Mouse (Mus musculus) midbrain, embryonic 12.5 days (tissue): ENCODE results near the gene Nxf1. TPM values are rescaled to one million over a fixed set of nuclear protein-coding genes. Genes with fewer than 3 reads are reported as not detected.

Experiments
- ATAC-seq: fragments of 200-750 bp; cut with Nextera tagmentation; 2 replicates; pipeline ENCODE4 v1.8.0; 2017; ENCODE audit warnings: low read depth, moderate TSS enrichment, moderate library complexity; ENCODE audit not compliant: low FRiP score
- H3K27ac ChIP-seq: fragments of 300-500 bp; sonication (generic); replicated peaks from 2 replicates; pipeline ENCODE4 v1.5.1; 2016; ENCODE audit warnings: mild to moderate bottlenecking
- H3K27me3 ChIP-seq: fragments of 300-500 bp; sonication (generic); 2 replicates; pipeline ENCODE4 v1.6.1; 2016; ENCODE audit warnings: mild to moderate bottlenecking
- H3K36me3 ChIP-seq: fragments of 300-500 bp; sonication (generic); 2 replicates; pipeline ENCODE4 v1.6.1; 2016
- H3K4me1 ChIP-seq: fragments of 300-500 bp; sonication (generic); 2 replicates; pipeline ENCODE4 v1.6.1; 2016
- H3K4me2 ChIP-seq: fragments of 300-500 bp; sonication (generic); replicated peaks from 2 replicates; pipeline ENCODE4 v1.6.1; 2016; ENCODE audit warnings: mild to moderate bottlenecking, moderate library complexity
- H3K4me3 ChIP-seq: fragments of 300-500 bp; sonication (generic); 2 replicates; pipeline ENCODE4 v1.5.1; 2016; ENCODE audit warnings: mild to moderate bottlenecking
- H3K9ac ChIP-seq: fragments of 300-500 bp; sonication (generic); replicated peaks from 2 replicates; pipeline ENCODE4 v1.6.1; 2016; ENCODE audit warnings: mild to moderate bottlenecking, moderate library complexity
- H3K9me3 ChIP-seq: fragments of 300-500 bp; sonication (generic); 2 replicates; pipeline ENCODE4 v1.6.1; 2016; ENCODE audit warnings: mild to moderate bottlenecking
- WGBS: fragments of 180-500 bp; shearing (Covaris S2); methylation state at CpG from one replicate; pipeline ENCODE4 v1.1.7; 2016; 5-methylcytosine and 5-hydroxymethylcytosine counted together
- polyA plus RNA-seq: library from polyadenylated mRNA; unstranded; fragments of >200 nt; fragmentation: Nextera tagmentation; extraction: Ambion mirVana; gene quantifications from 2 replicates; pipeline ENCODE4 v1.2.1, GENCODE M21; 2016

Nxf1 gene
- polyA plus RNA-seq: 210 and 224 TPM in 2 replicates

DNA sequence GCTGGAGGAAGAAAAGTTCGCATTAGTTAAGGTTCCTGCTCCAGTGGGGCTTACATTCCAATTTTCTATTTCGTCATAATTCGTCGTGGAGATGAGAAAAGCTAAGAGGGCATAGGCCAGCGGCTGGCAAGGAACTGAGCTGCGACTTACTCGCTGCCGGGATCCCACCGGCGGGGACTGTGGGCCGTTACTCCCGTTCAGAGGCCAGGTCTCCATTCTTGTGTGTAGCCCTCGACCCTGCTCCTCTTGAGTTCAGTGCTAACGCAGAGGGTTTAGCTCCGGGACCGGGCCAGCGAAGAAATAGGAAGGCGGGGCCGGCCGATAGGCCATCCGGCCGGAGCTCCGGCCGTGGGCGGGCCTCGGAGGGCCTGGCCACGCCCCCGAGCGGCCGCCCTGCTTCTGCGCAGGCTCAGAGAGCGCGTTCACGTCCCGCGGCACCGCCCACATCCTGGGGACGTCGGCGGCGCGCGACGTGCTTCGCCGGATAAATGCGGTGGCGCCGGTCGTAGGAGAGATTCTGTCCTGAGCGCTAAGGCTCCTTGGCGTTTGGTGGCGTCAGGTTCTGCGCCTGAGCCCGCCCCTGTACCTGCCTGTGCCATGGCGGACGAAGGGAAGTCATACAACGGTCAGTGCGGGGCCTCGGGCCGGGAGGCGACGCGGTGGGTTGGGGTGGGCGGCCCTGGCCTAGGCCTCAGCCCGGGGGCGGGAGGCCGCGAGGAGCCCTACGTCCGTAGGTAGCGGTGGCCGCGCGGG is at the start of gene Nxf1:
Nxf1 (plus strand) TSS at position 439 of the 753 bp plus-strand sequence.
- ATAC-seq: peak; percentile 95
- Histone ChIP-seq H3K4me3 (peak within 1 kb of the TSS; percentile 92), H3K36me3 (peaks cover 26% of the 10 kb centered on the region), H3K4me2 (peak within 1 kb of the TSS; percentile 73), H3K4me1 (peaks cover 24% of the 10 kb centered on the region), H3K9me3 (no peaks in the 10 kb centered on the region), H3K27ac (peak within 1 kb of the TSS; percentile 88), H3K27me3 (no peaks in the 10 kb centered on the region), H3K9ac (peak within 1 kb of the TSS; percentile 97)
- under 1% methylated on average over 75 of the region's 75 CpGs for WGBS

DNA sequence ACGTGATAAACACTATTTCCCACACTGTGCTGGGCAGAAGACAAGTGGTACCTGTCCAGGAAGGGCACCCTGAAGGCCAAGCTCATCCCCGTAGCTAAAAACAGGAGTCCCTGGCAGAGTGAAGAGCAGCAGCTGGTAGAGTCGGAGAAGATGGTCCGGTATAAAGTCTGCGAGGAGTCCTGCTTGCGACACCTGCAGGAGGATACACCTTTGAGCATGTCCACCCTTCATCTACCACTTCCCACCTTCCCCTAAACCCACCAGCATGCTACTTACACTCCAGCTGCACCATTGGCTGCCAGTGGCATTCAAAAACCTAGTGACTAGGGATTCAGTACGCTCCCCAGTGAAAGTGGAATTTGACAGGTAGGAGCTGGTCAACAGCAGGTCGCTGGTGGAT is 47.9 kb upstream of the Nxf1 start:
- Histone ChIP-seq H3K4me1 (peaks cover 22% of the 10 kb centered on the region), H3K9me3 (no peaks in the 10 kb centered on the region), H3K36me3 (peaks cover 52% of the 10 kb centered on the region), H3K9ac (no peak overlapping the region), H3K4me3 (no peak overlapping the region), H3K27me3 (no peaks in the 10 kb centered on the region), H3K27ac (no peak overlapping the region), H3K4me2 (no peak overlapping the region)
- WGBS: 95% methylated on average over 8 of the region's 8 CpGs
- no peak for ATAC-seq

DNA sequence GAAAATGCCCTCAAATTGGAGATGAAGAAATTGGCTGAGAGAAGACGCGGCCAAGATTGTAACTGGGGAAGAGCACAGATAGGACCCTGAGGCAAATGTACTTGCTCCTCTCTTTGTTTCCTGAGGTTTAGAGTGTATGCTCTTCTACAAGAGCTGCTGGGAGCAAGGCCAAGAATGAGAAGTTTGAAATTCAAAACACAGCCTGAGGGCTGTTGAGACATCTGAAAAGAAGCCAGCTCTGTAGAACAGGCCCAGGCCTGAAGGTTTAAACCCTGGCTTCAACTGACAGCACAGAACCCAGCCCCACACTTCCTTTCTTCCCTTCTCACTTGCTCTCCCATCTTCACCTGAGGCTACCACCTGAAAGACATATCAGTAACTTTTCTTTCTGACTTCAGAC is 46.8 kb upstream of the Nxf1 start:
- 97% methylated on average over 2 of the region's 2 CpGs for WGBS
- no peak overlapping the region for H3K9ac ChIP-seq
- H3K4me3 ChIP-seq: no peak overlapping the region
- no peak overlapping the region for H3K4me2 ChIP-seq
- peaks cover 26% of the 10 kb centered on the region for H3K4me1 ChIP-seq
- no peaks in the 10 kb centered on the region for H3K9me3 ChIP-seq
- ATAC-seq: no peak
- no peak overlapping the region for H3K27ac ChIP-seq
- peaks cover 52% of the 10 kb centered on the region for H3K36me3 ChIP-seq
- H3K27me3 ChIP-seq: no peaks in the 10 kb centered on the region

DNA sequence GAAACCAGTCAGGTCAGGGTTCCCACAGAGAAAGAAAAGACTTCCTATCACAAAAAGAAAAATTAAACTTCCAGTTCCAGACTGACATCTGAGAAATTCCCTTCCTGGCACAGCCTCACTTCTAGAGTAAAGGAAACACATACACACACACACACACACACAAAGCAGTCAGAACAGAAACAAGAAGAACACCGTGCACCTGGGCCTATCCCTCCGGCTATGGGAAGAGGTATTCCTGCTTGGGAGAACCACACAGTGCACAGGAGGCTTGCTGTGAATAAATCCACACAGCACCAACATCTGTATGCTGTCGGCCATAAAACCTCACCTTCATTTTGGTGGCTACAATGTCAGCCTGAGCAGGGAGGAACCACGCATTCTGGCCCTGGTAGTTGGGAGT is 45.4 kb upstream of the Nxf1 start:
- WGBS: 86% methylated on average over 4 of the region's 4 CpGs
- H3K4me2 ChIP-seq: peak overlapping the region; percentile 73
- peak overlapping the region; percentile 61 for H3K4me3 ChIP-seq
- no peaks in the 10 kb centered on the region for H3K9me3 ChIP-seq
- H3K36me3 ChIP-seq: peaks cover 50% of the 10 kb centered on the region
- no peak overlapping the region for H3K27ac ChIP-seq
- peaks cover 26% of the 10 kb centered on the region for H3K4me1 ChIP-seq
- H3K27me3 ChIP-seq: no peaks in the 10 kb centered on the region
- no peak for ATAC-seq
- peak overlapping the region; percentile 34; the same call in 1 of the 2 replicates for H3K9ac ChIP-seq

DNA sequence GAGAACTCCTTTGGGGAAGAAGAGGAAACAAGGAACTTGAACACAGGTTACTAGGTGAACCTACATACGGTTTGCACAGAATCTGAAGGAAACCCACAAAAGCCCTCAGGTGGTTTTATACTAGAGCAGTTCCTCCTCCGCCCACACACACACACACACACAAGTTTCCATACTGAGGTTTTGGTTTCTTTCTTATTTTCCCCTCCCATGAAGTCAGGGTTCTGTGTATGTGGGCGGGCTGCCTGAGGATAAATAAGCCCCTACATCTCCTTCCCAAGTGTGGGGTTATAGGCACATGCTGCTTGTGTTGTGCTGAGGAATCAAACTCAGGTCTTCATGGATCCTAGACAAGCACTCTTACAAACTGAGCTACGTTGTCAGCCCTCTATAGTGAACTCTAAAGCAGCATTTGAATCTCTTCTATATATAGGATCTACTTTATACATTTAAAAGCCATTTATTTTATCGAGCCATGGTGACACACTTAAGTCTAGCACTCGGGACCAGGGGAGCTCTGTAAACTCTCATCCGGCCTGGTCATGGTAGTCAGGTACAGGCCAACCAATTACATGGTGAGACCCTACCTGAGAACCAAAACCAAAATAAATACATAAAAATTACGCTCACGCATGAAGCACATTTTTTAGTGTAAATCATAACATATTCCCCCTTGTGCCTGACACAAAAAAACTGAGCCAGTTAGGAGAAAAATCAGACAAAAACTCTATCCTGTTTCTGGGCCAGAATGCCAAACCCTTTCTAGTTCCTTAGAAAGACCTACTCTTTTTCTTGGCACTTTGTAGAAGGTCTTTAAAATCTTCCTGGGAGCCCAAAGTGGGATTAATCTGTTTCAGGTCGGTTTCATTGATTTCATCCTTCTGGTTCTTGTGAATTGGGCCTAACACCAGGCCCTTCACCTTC is 44.7 kb upstream of the Nxf1 start:
- H3K36me3 ChIP-seq: peaks cover 45% of the 10 kb centered on the region
- peak overlapping the region; percentile 73 for H3K4me2 ChIP-seq
- peak overlapping the region; percentile 61 for H3K4me3 ChIP-seq
- H3K27ac ChIP-seq: peak overlapping the region; percentile 86
- H3K9me3 ChIP-seq: no peaks in the 10 kb centered on the region
- WGBS: 67% methylated on average over 10 of the region's 10 CpGs
- peak overlapping the region; percentile 78 for H3K9ac ChIP-seq
- ATAC-seq: no peak
- no peaks in the 10 kb centered on the region for H3K27me3 ChIP-seq
- peaks cover 26% of the 10 kb centered on the region for H3K4me1 ChIP-seq

DNA sequence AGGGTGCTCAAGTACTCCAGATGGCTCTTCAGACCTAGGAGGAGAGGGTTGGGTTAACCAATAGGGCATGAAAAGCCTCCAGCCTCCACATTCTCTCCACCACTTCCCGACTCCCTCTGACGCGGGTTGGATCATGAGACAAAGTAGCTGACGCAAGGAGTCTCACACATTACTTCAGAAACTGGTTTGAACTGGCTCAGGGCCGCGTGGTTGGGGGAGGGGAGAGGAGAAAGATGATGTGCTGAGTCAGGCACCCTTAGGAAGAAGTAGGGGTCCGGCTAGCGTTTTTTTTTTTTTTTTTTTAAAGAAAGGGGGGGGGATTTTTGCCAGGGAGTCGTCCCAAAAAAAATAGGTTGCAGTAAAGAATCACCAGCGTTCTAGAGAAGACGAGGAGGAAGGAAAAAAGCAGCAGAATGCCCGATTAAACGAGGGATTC is 44.0 kb upstream of the Nxf1 start:
- H3K9ac ChIP-seq: peak overlapping the region; percentile 78

DNA sequence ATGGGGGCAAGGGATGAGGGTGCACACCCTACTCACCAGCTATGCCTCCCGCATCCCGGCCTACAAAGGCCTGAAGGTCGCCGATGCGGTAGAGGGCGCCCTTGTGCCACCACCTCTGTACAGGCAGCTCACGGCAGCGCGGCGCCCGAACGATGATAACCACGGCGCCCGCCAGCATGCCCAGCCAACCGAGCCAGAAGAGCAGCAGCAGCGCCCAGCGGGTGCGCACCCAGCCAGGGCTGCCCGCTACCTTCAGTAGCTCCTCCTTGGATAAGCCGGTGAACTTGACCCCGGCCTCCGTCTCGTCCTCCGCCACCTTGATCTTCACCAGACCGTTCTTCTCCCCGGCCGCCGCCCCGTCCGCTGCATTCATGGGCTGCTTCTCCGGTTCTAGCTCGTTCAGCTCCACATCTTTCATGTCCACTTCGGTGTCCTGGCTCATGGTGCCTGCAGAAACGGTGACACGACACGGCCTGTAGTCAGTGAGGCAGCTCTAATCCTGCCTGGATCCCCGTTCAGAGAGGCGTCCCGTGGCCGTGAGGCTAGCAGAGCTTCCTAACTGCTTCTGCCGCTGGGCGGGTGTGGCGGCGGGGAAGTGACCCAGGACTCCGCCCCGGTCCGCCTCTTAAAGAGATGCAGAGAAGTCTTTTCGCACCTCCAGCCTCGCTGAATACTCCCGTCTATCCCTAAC is 43.4 kb upstream of the Nxf1 start:
- H3K4me1 ChIP-seq: peaks cover 26% of the 10 kb centered on the region
- no peaks in the 10 kb centered on the region for H3K27me3 ChIP-seq
- peak; percentile 95 for ATAC-seq
- H3K9me3 ChIP-seq: no peaks in the 10 kb centered on the region
- H3K27ac ChIP-seq: peak overlapping the region; percentile 86
- H3K9ac ChIP-seq: peak overlapping the region; percentile 78
- peak overlapping the region; percentile 73 for H3K4me2 ChIP-seq
- WGBS: under 1% methylated on average over 51 of the region's 51 CpGs
- H3K4me3 ChIP-seq: peak overlapping the region; percentile 61
- peaks cover 33% of the 10 kb centered on the region for H3K36me3 ChIP-seq

More for the DNA sequence above, 44.0 kb upstream of the Nxf1 start:
- Histone ChIP-seq H3K4me3 (peak overlapping the region; percentile 61), H3K36me3 (peaks cover 38% of the 10 kb centered on the region), H3K9me3 (no peaks in the 10 kb centered on the region), H3K27ac (peak overlapping the region; percentile 86), H3K27me3 (no peaks in the 10 kb centered on the region), H3K4me2 (peak overlapping the region; percentile 73), H3K4me1 (peaks cover 26% of the 10 kb centered on the region)
- under 1% methylated on average over 13 of the region's 13 CpGs for WGBS
- ATAC-seq: peak; percentile 83

DNA sequence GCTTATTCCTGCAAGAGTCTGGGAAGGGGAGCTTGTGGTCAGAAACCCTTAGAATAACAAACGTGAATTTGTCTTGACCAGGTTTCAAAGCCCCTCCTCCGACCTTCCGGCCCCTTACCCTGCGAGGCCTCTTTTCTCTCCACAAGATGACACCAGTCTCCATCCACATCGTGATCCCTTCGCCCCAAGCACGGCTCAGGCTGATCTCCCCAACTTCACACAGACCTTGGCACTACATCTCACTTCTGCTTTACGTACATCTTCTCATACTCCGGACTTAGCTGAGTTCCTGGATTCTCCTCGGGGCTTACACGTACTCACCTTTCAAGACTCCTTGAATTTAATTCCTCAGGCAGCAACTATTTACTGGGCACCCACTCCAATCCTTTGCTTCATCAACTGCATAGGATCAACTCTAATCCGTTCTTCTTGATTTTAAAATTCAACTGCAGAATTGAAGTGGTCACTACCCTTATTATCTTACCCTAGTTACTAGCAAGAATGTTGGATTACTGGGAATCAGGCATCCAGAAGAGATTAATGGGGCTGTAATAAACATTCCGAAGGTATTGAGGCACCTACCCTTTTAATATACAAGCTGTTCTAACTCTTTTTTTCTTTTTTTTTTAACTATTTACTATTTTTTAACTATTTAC is 42.7 kb upstream of the Nxf1 start:
- Histone ChIP-seq H3K27me3 (no peaks in the 10 kb centered on the region), H3K4me1 (peaks cover 26% of the 10 kb centered on the region), H3K4me2 (peak overlapping the region; percentile 73), H3K9me3 (no peaks in the 10 kb centered on the region), H3K27ac (peak overlapping the region; percentile 86), H3K36me3 (peaks cover 26% of the 10 kb centered on the region), H3K9ac (peak overlapping the region; percentile 78), H3K4me3 (peak overlapping the region; percentile 61)
- WGBS: 8% methylated on average over 13 of the region's 13 CpGs
- peak; percentile 35 for ATAC-seq

DNA sequence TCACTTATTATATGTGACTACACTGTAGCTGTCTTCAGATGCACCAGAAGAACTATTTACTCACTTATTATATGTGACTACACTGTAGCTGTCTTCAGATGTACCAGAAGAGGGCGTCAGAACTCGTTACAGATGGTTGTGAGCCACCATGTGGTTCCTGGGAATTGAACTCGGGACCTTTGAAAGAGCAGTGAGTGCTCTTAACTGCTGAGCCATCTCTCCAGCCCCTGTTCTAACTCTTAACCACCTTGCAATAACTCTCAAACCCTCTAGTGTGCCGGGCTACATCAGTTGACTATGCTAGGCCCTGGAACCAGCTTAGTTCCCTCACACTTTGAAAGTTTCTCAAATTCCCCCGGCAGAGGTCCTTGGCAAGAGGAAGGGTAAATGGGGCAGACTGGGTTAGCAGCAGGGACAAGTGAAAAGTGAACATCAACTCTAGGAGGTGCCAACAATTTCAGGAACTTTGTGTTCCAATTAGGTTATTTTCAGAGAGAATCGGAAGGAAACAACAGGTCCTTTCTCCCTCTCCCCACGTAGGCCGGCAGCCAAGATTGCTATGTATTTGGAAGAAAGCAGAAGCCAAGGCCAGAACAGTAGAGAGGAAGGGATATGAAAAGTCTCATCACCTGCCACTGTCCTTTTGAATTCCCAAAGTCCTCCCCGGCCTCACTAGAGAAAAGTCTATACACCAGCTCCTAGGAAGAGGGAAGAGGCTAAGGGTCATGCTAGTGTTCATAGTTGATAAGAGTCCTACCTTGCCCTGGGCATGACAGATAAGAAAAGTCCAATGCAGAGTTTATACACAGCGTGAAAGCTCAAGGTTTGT is 42.0 kb upstream of the Nxf1 start:
- ATAC-seq: no peak
- H3K36me3 ChIP-seq: peaks cover 18% of the 10 kb centered on the region
- no peaks in the 10 kb centered on the region for H3K9me3 ChIP-seq
- no peak overlapping the region for H3K27ac ChIP-seq
- 77% methylated on average over 10 of the region's 10 CpGs for WGBS
- no peaks in the 10 kb centered on the region for H3K27me3 ChIP-seq
- H3K9ac ChIP-seq: no peak overlapping the region
- no peak overlapping the region for H3K4me3 ChIP-seq
- no peak overlapping the region for H3K4me2 ChIP-seq
- peaks cover 26% of the 10 kb centered on the region for H3K4me1 ChIP-seq

DNA sequence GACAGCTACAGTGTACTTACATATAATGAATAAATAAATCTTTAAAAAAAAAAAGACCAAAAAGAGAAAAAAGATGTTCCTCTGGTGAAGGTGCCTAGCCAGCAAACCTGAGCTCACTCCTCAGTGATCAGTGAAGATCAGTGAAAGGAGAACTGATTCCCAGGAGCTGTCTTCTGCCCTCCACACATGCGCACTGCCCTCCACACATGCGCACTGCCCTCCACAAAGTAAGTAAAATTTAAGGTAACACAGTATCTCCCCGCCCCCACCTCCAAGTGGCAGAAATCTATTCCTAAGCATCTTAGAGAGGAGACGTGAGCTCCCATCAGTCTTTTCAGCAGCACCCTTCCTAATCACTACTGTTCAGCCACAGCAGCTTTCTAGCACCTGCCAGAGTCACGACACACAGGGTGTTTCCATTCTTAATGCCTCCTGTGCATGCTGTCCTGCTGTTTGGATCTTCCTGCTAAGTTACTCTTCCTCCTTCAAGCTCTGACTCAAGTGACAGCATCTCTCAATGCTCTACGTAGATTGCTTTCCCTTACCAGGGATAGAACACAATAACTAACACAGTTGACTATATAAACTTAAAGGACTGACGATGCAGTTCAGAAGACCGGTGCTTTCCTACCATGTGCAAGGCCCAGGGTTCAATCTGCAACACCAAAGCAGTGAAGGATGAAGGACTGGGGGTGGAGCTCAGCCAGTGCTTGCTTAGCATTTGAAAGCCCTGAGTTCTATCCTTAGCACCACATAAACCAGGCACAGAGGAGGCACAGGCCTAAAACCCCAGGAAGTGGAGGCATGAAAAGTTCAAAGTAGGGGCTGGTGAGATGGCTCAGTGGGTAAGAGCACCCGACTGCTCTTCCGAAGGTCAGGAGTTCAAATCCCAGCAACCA is 40.8 kb upstream of the Nxf1 start:
- H3K9ac ChIP-seq: no peak overlapping the region
- peaks cover 18% of the 10 kb centered on the region for H3K4me1 ChIP-seq
- H3K4me2 ChIP-seq: no peak overlapping the region
- no peak overlapping the region for H3K4me3 ChIP-seq
- H3K27me3 ChIP-seq: no peaks in the 10 kb centered on the region
- H3K9me3 ChIP-seq: no peaks in the 10 kb centered on the region
- no peak for ATAC-seq
- H3K36me3 ChIP-seq: peaks cover 6% of the 10 kb centered on the region
- 65% methylated on average over 10 of the region's 10 CpGs for WGBS
- H3K27ac ChIP-seq: no peak overlapping the region
